Mouse (Mus musculus) heart, postnatal 0 days (tissue): ENCODE measurements around the gene Myo9a. TPM values are rescaled to one million over a fixed set of nuclear protein-coding genes. Genes with fewer than 3 reads are reported as not detected.
"Not testable (repeated sequence)": the region's sequence is repeated elsewhere in the genome, so short reads cannot be mapped to it uniquely, and the experiment has no call there.

Source experiments
- ATAC-seq: fragments of 200-750 bp; cut with Nextera tagmentation; 2 replicates; pipeline ENCODE4 v1.8.0; 2017; ENCODE audit warnings: low read depth, moderate number of reproducible peaks, moderate library complexity; ENCODE audit not compliant: insufficient read depth
- DNase-seq: peaks from one replicate; pipeline ENCODE4 v3.0.0-alpha.2; 2016; ENCODE audit warnings: low spot score
- H3K27ac ChIP-seq: fragments of 300-500 bp; sonication (generic); 2 replicates; pipeline ENCODE4 v1.5.1; 2014; ENCODE audit warnings: low read depth, mild to moderate bottlenecking
- H3K27me3 ChIP-seq: fragments of 300-500 bp; sonication (generic); 2 replicates; pipeline ENCODE4 v1.6.1; 2014; ENCODE audit warnings: low read length, mixed read lengths; ENCODE audit not compliant: control insufficient read depth, insufficient read depth
- H3K36me3 ChIP-seq: fragments of 300-500 bp; sonication (generic); replicated peaks from 2 replicates; pipeline ENCODE4 v1.6.1; 2014; ENCODE audit warnings: low read length, mixed read lengths; ENCODE audit not compliant: control insufficient read depth, insufficient read depth
- H3K4me1 ChIP-seq: fragments of 300-500 bp; sonication (generic); 2 replicates; pipeline ENCODE4 v1.6.1; 2014; ENCODE audit warnings: antibody characterized with exemption; ENCODE audit not compliant: control insufficient read depth, insufficient read depth
- H3K4me2 ChIP-seq: fragments of 300-500 bp; sonication (generic); 2 replicates; pipeline ENCODE4 v1.6.1; 2014; ENCODE audit warnings: low read depth, mild to moderate bottlenecking, low read length, moderate library complexity
- H3K4me3 ChIP-seq: fragments of 300-500 bp; sonication (generic); 2 replicates; pipeline ENCODE4 v1.5.1; 2014; ENCODE audit warnings: low read depth, low read length
- H3K9ac ChIP-seq: fragments of 300-500 bp; sonication (generic); replicated peaks from 2 replicates; pipeline ENCODE4 v1.6.1; 2014; ENCODE audit warnings: low read depth, low read length, mixed read lengths
- H3K9me3 ChIP-seq: fragments of 300-500 bp; sonication (generic); replicated peaks from 2 replicates; pipeline ENCODE4 v1.6.1; 2016; ENCODE audit warnings: low read length; ENCODE audit not compliant: control insufficient read depth
- CTCF ChIP-seq: IDR thresholded peaks from 2 replicates; pipeline ENCODE4 v1.5.1; 2016; ENCODE audit warnings: antibody characterized with exemption, control low read depth, low read depth
- EP300 ChIP-seq: IDR thresholded peaks from 2 replicates; pipeline ENCODE4 v1.6.1; 2016; ENCODE audit warnings: antibody characterized with exemption, low read depth
- WGBS: fragments of 180-500 bp; shearing (Covaris S2); extraction: QIAGEN DNeasy Blood & Tissue Kit; methylation state at CpG from one replicate; pipeline ENCODE4 v1.1.7; 2014; 5-methylcytosine and 5-hydroxymethylcytosine counted together
- polyA plus RNA-seq: library from polyadenylated mRNA; unstranded; fragments of >200 nt; fragmentation: Nextera tagmentation; extraction: Ambion mirVana; gene quantifications from 2 replicates; pipeline ENCODE4 v1.2.1, GENCODE M21; 2015
- total RNA-seq: library from RNA; depleted of rRNA; stranded (reverse); fragments of >200 nt; gene quantifications from 2 replicates; pipeline ENCODE4 v1.2.3, GENCODE M21; 2014; ENCODE audit warnings: low replicate concordance

Gene Myo9a
- total and polyA plus RNA-seq, 2 experiments from 2014 or later = 4.5 to 12.2 TPM

GRCm38 (mm10) chr9:59884551-59884950, 133.9 kb downstream of the Myo9a start:
- no peaks in the 10 kb centered on the region for H3K9me3 ChIP-seq
- no peaks in the 10 kb centered on the region for H3K27me3 ChIP-seq
- TF ChIP-seq CTCF (no peak), EP300 (no peak)
- H3K9ac ChIP-seq = no peak overlapping the region
- H3K4me1 ChIP-seq = no peaks in the 10 kb centered on the region
- DNase-seq = no peak
- H3K36me3 ChIP-seq = peaks cover 21% of the 10 kb centered on the region
- ATAC-seq = no peak
- no peak overlapping the region for H3K4me2 ChIP-seq
- no peak overlapping the region for H3K4me3 ChIP-seq
- no peak overlapping the region for H3K27ac ChIP-seq

- Histone ChIP-seq H3K36me3 (peaks cover 27% of the 10 kb centered on the region), H3K4me1 (no peaks in the 10 kb centered on the region), H3K9me3 (no peaks in the 10 kb centered on the region), H3K27ac (no peak overlapping the region), H3K27me3 (no peaks in the 10 kb centered on the region), H3K4me2 (no peak overlapping the region), H3K4me3 (no peak overlapping the region), H3K9ac (no peak overlapping the region)
- DNase-seq = no peak
- 50% methylated on average over 1 of the region's 1 CpGs for WGBS
- no peak for ATAC-seq
- no peak for TF ChIP-seq CTCF
- TF ChIP-seq EP300 = no peak
Measured at GRCm38 (mm10) chr9:59903382-59903781, 152.7 kb downstream of the Myo9a start.

DNA sequence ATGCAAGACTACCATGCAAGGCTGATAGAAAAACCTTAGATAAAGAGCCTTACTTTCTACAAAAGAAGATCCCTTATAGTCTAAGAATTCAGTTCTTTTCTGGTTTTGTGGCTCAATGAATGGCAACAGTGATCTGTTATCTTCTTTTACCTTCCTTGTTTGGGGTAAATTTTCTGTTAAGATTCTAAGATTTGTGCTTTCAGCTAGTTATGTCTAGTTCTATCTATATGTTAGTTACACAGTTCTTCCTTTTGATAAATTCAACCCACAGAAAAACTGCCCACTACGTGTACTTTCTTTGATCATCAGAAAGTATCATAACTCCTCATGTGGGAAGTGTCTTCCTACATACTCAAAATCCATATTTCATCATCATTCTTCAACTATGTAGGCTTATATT, 164.1 kb downstream of the Myo9a start:
- Histone ChIP-seq H3K4me3 (no peak overlapping the region), H3K36me3 (peaks cover 18% of the 10 kb centered on the region), H3K4me2 (no peak overlapping the region), H3K27me3 (no peaks in the 10 kb centered on the region), H3K9me3 (no peaks in the 10 kb centered on the region), H3K9ac (no peak overlapping the region), H3K27ac (no peak overlapping the region), H3K4me1 (no peaks in the 10 kb centered on the region)
- no peak for DNase-seq
- TF ChIP-seq CTCF = no peak
- no peak for TF ChIP-seq EP300
- no peak for ATAC-seq
- WGBS = 98% methylated on average over 1 of the region's 1 CpGs

- no peak for ATAC-seq
- no peak for DNase-seq
- no peak overlapping the region for H3K4me3 ChIP-seq
- no peak overlapping the region for H3K9ac ChIP-seq
- no peak overlapping the region for H3K4me2 ChIP-seq
- TF ChIP-seq EP300 = no peak
- TF ChIP-seq CTCF = no peak
- no peaks in the 10 kb centered on the region for H3K27me3 ChIP-seq
- H3K4me1 ChIP-seq = no peaks in the 10 kb centered on the region
- 66% methylated on average over 3 of the region's 3 CpGs for WGBS
- no peaks in the 10 kb centered on the region; the same call in 1 of the 2 replicates for H3K9me3 ChIP-seq
- no peak overlapping the region for H3K27ac ChIP-seq
- H3K36me3 ChIP-seq = peaks cover 3% of the 10 kb centered on the region; the same call in 1 of the 2 replicates
Measured at GRCm38 (mm10) chr9:59930248-59930647, 179.6 kb downstream of the Myo9a start.

GRCm38 (mm10) chr9:59935866-59936265, 185.2 kb downstream of the Myo9a start:
- not testable (repeated sequence) for H3K9me3 ChIP-seq, H3K4me3 ChIP-seq, H3K9ac ChIP-seq, H3K4me2 ChIP-seq, H3K4me1 ChIP-seq, H3K27me3 ChIP-seq, DNase-seq, ATAC-seq, H3K27ac ChIP-seq, H3K36me3 ChIP-seq
- WGBS = 75% methylated on average over 8 of the region's 8 CpGs

- DNase-seq (no peak), ATAC-seq (no peak)
- Histone ChIP-seq H3K27me3 (no peaks in the 10 kb centered on the region), H3K9me3 (no peaks in the 10 kb centered on the region), H3K4me3 (no peak overlapping the region), H3K4me2 (no peak overlapping the region), H3K36me3 (no peaks in the 10 kb centered on the region), H3K9ac (no peak overlapping the region), H3K4me1 (peaks cover 6% of the 10 kb centered on the region; the same call in 1 of the 2 replicates), H3K27ac (no peak overlapping the region)
- 89% methylated on average over 8 of the region's 8 CpGs for WGBS
- TF ChIP-seq EP300 = no peak
- TF ChIP-seq CTCF = no peak
Measured at GRCm38 (mm10) chr9:59938529-59938928, 187.8 kb downstream of the Myo9a start.
